Mouse (Mus musculus) adrenal gland, postnatal 10 days (tissue): ENCODE results near the gene Ccdc24. TPM values are rescaled to one million over a fixed set of nuclear protein-coding genes. Genes with fewer than 3 reads are reported as not detected.

Experiments
- DNase-seq: peaks from one replicate; pipeline ENCODE4 v3.0.0; 2021; ENCODE audit warnings: mixed read lengths
- long read RNA-seq, 2 experiments: library from polyadenylated mRNA; stranded (forward); transcript quantifications; one replicate each; pipeline ENCODE4 v2.0.0; 2021
- total RNA-seq, 2 experiments: library from RNA; stranded (reverse); gene quantifications; 2 replicates each; pipeline ENCODE4 v1.2.3; 2021

Ccdc24 gene
- under 1 TPM; 0.64 to 0.78 TPM for total RNA-seq
- long read RNA-seq, experiment 1, partial matches to known transcripts = 0 of 1 reads
- long read RNA-seq, experiment 1, other reads (novel, unspliced or antisense) = 0 of 1 reads
- long read RNA-seq, experiment 2 = 0 reads

DNA sequence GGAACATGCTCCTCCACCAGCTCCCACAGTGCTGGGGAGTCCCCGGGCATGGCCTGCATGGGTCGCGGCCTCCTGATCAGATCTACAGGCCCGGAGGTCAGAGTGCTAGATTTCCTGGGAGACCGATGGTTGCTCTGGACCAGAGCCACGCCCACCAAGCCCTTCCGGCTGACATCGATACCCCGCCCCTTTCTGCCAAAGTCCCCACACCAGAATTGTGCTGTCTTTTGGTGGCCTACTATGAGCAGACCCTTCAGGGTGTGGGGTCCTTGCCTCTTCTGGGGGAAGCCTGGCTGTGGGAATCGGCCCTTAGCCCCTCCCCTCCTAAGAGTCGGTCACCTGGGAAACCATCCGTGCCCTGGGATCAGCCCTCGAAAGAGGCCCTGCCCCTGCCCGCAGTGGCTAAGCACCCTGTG lies at the start of gene Ccdc24:
Ccdc24 (minus strand) TSS at position 87 of the 416 bp plus-strand sequence.
- peak; percentile 35 for DNase-seq

DNA sequence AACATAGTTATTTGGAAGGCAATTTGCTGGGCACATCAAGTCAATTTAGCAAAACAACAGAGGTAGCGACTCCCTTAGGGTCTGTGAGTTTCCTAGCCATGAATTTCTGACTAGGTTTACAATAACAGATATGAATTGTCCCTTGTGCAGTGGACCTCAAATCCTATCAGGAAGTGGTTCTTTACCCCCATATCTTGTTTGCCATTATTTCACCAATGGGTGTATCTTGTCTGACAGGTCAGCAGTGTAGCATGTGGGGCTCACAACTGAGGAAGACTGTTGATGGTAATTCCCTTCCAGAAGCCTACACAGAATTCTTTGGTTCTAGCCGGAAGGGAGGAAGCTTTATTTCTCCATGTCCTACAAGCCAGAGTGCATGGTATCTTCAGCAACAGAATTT lies 49.0 kb upstream of the Ccdc24 start:
- no peak for DNase-seq

DNA sequence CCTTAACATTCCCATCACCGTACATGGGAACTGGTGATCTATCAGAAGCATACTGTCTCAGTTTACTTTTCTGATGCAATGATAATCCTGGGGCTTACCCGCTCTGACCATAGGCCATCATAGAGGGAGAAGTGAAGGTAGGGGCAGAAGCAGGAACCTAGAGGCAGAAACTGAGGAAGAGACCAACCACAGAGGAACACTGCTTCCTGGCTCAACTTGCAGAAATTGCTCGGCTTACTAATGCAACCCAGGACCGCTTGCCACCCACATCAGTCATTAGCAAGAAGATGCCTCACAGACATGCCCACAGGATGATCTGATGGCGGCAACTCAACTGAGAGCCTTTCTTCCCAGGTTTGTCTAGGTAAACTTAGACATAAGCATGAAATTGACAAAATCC lies 46.4 kb upstream of the Ccdc24 start:
- no peak for DNase-seq

DNA sequence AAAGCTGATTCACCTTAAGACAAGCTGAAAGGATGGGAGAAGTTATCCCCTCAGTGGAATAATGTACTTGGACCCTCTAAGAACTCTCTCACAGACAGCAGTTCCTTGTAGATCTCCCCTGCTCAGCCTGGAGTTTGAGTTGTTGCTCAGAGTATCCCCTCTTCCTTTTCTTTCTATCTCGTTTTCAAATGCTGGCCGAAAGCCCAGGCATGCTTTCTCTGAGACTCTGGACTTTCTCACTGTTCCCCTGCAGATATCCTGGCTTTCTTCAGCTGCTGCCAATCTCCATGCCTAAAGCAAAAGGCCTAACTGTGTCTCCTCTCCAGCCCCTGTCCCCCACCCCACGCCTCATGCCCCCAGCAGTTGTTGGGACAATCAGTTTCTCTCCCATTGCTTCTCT lies 45.9 kb upstream of the Ccdc24 start:
- no peak for DNase-seq

DNA sequence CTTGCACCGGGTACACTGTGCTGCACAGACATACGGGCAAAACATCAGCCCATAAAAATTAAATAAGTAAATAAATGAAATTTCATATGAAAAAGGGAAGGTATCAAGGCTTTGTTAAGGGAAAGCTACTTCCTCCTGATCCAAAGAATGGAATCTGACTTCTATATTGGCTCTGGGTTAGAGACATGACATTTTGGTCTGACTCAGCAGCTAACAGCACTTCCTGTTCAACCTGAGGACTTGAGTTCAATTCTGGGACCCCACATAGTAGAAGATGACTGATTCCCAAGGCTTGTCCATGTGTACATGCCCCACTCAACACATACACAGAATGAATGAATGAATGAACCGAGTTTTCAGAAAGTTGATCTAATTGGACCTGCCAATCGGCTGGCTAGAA lies 45.5 kb upstream of the Ccdc24 start:
- DNase-seq = no peak

DNA sequence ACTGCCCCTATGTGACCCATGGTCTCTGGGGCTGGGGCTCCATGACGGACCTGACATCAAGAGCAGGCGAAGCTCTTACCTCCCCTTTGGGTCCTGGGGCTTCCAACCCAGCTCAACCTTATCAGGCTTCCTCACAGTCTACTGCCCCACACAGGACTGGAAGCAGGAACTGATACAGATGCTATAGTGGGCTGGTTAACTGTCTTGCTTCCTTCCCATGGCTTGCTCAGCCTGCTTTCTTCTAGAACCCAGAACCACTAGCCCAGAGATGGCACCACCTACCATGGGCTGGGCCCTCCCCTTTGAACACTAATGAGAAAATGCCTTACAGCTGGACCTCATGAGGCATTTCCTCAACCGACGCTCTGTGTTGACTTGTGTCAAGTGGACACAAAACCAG lies 45.0 kb upstream of the Ccdc24 start:
- no peak for DNase-seq

DNA sequence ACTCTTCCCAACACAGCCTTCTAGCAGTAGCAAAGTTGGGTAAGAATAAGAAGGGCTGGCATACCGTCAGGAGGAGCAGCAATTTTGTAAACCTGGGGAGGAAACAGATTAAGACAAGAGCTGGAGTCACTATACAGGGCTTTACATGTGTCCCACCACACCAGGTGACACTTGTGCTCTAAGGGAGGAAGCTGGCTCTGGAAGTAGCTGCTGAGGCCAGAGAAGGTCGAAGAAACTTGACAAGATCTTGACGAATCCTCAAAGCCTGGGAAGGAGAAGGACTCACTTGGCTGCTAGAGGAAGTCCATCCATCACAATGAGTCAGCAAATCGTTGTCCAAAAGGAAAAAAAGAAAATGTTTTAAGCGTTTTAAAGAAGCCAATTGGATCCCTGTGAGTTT lies 44.0 kb upstream of the Ccdc24 start:
- no peak for DNase-seq

DNA sequence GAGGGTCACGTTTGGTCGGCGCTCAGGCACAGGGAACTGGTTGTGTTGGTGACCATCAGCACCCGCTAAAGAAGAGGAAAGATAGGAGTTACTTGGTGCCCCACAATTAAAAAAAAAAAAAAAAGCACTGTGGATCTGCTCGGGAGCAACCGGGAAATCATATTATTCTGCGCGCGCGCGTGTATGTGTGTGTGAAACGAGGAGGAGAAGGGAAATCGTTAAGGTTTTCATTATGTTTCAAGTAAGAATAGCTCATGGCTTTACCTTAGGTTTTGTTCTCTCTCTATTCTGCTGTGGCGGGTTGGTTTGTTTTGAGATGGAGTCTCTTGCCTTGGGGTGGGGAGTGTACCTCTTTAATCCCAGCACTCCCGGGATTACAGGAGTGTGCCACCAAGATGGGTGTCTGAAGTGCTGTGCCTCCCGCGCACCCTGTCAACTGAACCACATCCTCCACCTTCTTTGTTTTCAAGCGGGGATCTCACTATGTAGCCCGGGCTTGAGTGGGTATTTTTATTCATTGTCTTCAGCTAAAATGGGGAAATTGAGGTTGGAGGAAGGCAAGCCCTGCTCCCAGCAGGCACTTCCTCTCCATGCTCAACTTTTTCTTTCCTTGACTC lies 43.2 kb upstream of the Ccdc24 start:
- no peak for DNase-seq

DNA sequence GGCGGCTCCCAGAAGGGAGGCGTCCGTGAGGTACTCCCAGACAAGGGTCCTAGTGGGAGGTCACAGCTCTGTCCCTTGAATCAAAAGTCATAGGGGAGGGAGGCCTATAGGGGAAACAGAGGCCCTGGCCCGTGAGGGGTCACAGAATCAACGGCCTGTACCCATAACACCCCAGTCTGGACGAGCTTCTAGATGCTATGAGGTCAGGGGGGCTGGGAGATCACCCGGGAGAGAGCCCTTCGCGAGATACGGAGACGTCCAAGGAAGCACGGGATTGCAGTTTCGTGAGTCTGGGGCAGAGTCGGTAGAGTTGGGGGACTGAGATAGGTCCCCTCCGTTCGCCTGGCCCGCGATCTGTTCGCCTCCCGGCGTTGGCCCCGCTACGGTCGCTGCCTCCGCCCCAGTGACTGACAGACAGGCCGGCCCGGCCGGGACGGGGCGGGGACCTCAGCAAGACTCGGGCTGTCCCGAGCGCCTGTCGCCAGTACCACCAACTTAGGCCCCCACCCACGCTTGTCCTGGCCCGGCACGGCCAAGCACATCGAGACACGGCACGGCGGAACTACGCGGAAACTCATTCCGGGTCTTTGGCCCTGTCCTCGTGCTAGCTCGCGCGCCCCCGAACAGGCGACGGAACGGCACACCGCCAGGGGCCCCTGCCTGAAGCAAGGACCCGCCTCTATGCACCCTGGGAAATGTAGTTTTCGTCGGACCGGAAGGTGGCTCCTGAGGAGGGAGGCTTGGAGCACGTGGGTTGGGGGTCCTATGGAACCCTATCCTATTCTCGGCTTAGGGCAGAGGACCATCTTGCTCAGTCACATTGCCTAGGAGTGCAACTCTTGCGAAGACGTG lies 42.5 kb upstream of the Ccdc24 start, which contains the start of gene Ipo13:
Ipo13 (minus strand) TSS at position 409 of the 852 bp plus-strand sequence.
- peak; percentile 95 for DNase-seq

DNA sequence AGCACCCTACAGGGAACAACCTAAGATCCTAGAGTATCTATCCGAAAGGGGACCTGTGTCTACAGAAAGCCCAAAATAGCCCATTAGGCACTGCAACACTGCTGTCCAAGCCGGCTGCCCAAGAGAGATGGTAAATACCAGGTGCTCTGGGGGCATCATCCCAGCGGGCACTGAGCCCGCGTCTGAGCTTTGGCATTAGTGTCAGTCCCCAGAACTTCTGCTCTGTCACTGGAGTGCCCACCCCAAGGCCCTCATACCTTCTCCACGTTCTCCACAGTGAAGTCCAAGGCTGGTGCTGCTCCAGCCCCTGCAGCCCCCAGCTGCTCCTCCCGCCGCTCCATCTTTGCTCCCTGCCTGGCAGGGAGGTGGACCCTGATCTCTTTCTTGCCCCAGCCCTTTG lies 41.7 kb upstream of the Ccdc24 start:
- DNase-seq = peak; percentile 14

DNA sequence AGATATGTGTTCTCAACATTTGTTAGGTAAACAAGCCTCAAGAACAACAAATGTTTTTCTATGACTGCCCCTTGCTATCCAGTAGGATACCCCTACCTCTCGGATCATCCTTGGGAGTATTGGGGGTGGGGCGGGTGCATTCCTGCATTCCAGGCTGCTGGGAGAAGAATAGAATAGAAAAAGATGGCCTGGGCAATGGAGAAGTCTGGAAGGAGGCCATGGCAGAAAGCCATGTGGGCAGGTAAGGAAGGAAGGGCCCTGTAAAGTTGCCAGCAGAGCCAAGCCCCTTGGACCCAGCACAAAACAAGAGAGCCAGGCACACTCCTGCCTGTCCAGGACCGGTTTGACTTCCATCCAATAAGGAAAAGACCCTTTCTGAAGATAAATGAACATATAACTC lies 41.1 kb upstream of the Ccdc24 start:
- peak; percentile 27 for DNase-seq

DNA sequence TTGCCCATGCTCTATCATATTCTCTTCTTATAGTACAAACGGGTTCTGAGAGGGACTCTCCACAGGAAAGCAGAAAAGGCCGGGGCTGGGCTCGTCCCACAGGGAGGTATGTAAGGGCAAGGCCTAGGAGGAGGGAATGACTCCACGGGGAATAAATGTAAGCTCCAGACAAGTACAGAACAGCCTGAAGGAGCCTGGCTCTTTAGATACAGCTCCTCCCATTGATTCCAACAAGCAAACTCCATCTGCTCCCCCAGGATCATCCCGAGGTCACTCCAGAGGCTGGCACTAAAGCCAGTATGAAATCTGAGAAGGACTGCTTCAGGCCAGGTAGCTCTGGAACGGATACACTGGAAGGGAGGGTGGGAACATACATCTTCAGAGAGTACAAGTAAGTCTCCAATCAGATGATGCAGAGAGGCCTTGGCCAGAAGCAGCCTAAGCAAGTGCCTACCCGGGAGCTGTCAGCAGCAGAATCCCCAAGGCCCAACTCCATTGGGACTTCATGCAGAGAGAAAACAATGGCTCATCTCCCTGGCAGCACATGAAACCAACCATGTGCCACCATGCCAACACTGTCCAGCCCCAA lies 40.4 kb upstream of the Ccdc24 start:
- DNase-seq = no peak

DNA sequence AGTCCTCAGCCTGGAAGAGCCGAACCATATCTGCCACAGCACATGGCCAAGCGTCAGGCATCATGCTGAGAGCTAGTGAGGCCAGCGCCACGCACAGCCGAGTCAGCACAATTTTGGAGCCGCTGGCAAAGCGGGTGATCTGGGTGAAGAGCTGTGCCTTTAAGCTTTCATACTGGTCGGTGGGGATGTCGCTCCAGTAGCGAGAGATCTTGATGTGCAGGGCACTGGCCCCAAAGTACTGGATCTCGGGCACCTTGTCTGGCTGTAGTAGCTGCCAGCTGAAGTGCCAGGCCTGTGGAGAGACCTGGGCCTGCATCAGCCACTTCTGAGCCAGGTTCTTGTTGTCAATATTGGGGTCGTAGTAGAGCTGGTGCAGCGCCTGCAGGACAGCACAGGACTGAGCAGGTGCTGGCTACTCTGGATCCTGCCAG lies 39.8 kb upstream of the Ccdc24 start:
- no peak for DNase-seq

DNA sequence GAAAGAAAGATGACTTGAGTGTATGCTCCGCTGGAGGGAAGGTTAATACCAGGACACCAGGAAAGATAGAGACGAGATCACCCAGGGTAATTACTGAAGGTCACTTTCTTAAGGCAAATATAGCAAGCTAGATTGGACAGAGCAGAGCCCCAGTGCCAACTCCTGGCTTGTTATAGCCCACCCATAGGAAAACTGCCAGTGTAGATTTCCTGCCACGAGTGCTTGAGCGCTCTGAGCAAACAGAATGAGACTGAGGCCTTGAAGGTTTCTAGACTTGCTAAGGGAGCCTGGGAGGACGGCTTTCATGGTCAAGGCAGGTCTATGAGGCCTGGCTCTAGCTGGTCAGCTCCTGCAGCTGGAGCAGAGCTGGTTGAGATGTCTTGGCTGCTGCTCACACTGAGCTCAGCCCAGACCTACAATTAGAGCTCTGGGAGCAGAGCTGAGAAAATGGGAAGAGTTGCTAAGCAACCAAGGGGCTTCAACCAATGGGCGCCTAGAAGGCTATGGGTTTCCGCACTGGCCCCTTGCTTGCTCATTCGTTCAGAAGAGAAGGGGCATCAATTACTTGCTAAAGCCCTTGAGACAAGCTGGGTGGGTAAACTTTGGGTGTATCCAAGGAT lies 36.6 kb upstream of the Ccdc24 start:
- no peak for DNase-seq

DNA sequence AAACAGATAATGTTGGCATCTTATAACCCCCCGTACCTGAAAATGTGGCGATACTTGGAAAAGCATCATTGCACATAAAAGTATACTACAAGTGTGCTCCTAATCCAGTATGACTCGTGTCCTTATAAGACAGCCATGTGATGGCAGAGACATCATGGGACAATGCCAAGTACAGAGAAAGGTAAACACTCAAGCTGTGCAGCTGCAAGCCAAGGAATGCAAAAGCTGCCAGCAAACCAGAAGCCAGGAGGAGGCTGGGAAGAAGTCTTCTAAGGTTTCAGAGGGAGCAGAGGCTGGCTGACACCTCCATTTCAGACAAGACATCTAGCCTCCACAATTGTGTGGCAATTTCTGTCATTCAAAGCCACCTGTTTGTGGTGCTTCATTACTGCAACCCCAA lies 33.8 kb upstream of the Ccdc24 start:
- peak; percentile 37 for DNase-seq

DNA sequence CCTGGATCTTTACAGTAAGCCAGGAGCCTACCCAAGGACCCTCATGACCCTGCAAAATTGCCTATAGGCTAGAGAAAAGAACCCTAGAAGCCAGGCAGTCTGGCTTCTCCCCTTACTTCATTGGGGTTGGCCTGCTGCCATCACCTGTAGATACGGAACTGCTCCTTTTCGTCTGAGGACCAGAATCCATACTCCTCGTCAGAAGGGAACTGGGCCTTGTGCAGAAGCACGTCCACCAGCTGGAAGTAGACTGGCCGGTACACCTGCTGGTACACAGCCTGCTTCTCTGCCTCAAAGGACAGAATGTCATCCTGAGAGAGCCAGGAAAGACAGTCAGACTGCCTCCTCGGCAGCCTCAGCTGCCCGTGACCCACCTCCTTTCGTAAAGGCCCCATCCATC lies 32.4 kb upstream of the Ccdc24 start:
- DNase-seq = no peak

DNA sequence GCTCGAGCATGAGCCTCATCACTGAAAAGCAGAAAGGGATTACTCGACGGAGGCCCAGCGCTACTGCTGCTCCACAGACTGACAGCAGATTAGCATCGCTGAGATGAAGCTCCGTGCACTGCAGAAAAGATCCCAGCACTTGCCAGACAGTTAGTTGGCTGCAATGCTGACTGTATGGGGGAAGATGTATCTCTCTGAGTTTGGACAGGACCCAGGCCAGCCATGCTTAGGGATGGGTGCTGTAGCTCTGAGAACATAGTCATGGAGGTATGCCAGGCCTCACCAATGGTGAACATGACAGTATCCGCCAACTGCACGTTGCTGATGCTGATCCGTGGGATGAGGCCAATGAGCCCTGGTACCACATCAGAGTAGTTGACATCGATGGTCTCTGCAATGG lies 31.7 kb upstream of the Ccdc24 start:
- no peak for DNase-seq

DNA sequence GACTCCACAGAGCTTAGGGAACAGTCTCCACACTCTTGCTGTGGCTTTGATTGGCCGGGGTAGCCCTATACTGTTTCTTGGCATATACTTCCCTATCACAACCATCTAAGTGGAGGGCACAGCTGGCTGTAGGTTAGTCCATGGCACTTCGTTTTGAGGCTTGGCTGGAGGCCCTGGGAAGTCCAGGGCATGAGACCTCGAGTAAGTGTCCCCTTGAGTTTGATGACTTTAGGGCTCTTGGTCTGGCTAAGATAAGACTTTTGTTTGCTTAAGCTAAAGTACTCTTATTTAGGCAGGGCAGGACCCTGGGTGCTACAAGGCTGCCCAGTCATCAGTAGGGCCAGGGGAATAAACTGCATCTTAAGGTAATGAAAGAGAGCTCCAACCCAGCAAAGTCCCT lies 25.8 kb upstream of the Ccdc24 start:
- DNase-seq = no peak

DNA sequence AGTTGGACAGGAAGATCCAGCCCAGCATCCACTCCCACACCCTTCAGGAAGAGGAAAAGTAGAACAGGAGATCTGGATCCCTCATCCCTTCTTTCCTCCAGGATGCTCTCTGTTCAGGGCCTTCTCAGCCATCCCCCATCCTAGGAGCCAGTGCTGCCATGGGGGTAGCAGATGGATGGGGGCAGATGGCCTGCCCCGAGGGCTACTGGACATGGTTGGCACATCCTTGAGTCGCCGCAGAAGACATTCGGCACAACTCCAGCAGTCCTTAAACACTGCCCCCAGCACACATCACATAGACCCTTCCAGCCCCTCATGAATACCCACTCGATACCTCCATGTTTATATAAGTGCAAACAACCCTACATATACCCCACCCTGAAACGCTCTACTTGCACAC lies 23.7 kb upstream of the Ccdc24 start:
- DNase-seq = no peak

DNA sequence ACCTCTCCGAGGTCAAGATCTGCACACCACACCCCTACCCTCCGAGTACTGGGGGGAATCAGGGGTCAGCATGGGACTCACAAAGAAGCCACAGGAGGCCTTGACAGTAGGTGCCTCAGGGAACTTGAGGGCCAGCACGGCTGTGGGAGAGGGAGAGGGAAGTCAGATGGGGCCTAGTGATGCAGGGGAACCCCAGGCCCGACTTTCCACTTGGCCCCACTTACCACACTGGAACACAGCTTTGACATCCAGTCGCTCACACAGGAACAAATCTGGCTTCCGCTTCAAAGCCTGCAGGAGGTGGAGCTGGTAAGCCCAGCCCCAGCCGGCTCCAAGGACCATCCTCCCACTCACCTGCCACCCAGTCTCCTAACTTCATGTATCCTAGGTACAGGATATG lies 23.0 kb upstream of the Ccdc24 start:
- DNase-seq = no peak

DNA sequence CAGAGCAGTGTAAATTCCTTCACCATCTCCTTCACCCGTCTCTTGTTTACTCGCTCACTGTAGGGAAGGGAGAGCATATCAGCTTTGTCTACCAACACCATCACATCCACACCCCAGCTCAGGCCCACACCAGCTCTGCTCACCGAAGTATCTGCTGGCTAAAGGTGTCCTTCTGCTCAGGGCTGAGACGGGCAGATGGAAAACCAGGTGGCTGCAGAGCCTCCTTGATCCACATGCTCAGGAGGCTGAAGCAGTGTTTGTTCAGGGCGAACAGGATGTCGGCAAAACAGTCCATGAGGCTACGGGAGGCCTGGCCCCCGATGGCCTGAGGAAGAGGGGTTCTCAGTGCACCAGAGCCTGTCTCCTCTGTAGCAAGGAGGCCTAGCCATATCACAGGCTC lies 22.2 kb upstream of the Ccdc24 start:
- DNase-seq = no peak

DNA sequence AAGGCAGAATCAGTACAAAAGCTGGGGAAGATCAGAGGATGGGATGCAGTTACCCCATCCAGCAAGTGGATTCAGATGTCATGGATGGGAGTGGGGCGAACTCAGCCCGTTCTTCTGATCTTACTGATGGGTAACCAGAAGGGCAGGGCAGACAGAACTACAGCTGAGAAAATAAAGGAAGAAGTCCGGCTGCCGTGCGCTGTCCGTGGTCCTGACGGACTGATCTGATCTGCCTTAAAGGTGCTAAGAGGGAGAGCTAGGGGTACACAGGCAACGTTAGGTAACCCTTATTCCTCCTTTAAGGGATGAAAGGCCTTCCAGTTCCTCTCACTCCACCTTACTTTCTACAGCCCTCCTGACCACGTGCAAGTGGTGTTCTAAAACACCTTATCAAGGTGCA lies 21.0 kb upstream of the Ccdc24 start:
- DNase-seq = peak; percentile 82

DNA sequence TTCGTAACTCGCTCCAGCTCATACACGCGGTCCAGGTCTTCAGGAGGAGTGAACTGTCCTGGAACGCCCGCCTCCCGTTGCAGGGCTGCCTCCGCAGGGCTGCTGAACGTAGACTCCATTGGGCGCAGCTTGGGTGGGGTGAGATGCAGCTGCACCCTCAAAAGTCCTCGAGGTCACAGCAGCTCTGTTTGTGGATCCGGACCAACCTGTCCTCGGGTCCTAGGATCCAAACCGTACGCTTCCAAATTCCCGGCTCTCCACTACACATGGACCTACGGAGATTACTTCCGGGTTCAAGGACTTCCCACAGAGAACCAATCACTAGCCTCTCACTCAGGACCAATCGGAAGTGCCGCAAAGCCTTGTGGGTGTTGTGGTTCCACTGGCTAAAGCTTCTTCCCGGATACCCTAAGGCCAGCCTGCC lies 19.4 kb upstream of the Ccdc24 start, which contains the start of gene Dph2:
Dph2 (minus strand) TSS at position 295 of the 424 bp plus-strand sequence.
- peak; percentile 84 for DNase-seq
